Mouse (Mus musculus): ENCODE measurements around the gene Primpol. TPM values are rescaled to one million over a fixed set of nuclear protein-coding genes. Genes with fewer than 3 reads are reported as not detected.

Primpol gene
- polyA plus RNA-seq, 1 experiment = 3.2 TPM

- Histone ChIP-seq H3K27me3 (ENCODE audit: control insufficient read depth, insufficient read depth, low read length) (no peaks in the 10 kb centered on the region), H3K4me1 (replicated peaks; ENCODE audit: control insufficient read depth, insufficient read depth, low read length) (no peaks in the 10 kb centered on the region), H3K4me3 (ENCODE audit: control insufficient read depth, insufficient read depth, low read length) (no peak overlapping the region), H3K36me3 (ENCODE audit: control insufficient read depth, insufficient read depth, low read length) (no peaks in the 10 kb centered on the region), H3K27ac (ENCODE audit: control insufficient read depth, insufficient read depth, low read length) (no peak overlapping the region)
- no peak for DNase-seq
- 95% methylated on average over 7 of the region's 7 CpGs for WGBS
- TF ChIP-seq POLR2A (IDR thresholded peaks at IDR 0.05; ENCODE audit: control insufficient read depth, extremely low read depth, insufficient read depth, low read length, poor library complexity) (no peak), CTCF (IDR thresholded peaks at IDR 0.05; ENCODE audit: borderline replicate concordance, control insufficient read depth, extremely low read depth, insufficient read depth, low read length, poor library complexity) (no peak)
Observed at GRCm38 (mm10) chr8:46533926-46534325, 83.1 kb downstream of the Primpol start.

- Histone ChIP-seq H3K4me3 (ENCODE audit: control insufficient read depth, insufficient read depth, low read length) (no peak overlapping the region), H3K4me1 (replicated peaks; ENCODE audit: control insufficient read depth, insufficient read depth, low read length) (no peaks in the 10 kb centered on the region), H3K36me3 (ENCODE audit: control insufficient read depth, insufficient read depth, low read length) (no peaks in the 10 kb centered on the region), H3K27ac (ENCODE audit: control insufficient read depth, insufficient read depth, low read length) (no peak overlapping the region), H3K27me3 (ENCODE audit: control insufficient read depth, insufficient read depth, low read length) (no peaks in the 10 kb centered on the region)
- WGBS = 84% methylated on average over 4 of the region's 4 CpGs
- DNase-seq = no peak
- TF ChIP-seq CTCF (IDR thresholded peaks at IDR 0.05; ENCODE audit: borderline replicate concordance, control insufficient read depth, extremely low read depth, insufficient read depth, low read length, poor library complexity) = no peak
- TF ChIP-seq POLR2A (IDR thresholded peaks at IDR 0.05; ENCODE audit: control insufficient read depth, extremely low read depth, insufficient read depth, low read length, poor library complexity) = no peak
Observed at GRCm38 (mm10) chr8:46530541-46530940, 86.5 kb downstream of the Primpol start.

- H3K27ac ChIP-seq (ENCODE audit: control insufficient read depth, insufficient read depth, low read length) = no peak overlapping the region
- WGBS = 94% methylated on average over 4 of the region's 4 CpGs
- H3K36me3 ChIP-seq (ENCODE audit: control insufficient read depth, insufficient read depth, low read length) = no peaks in the 10 kb centered on the region
Observed at GRCm38 (mm10) chr8:46529508-46529907, 87.5 kb downstream of the Primpol start.

GRCm38 (mm10) chr8:46526821-46527220, 90.2 kb downstream of the Primpol start:
- TF ChIP-seq POLR2A (IDR thresholded peaks at IDR 0.05; ENCODE audit: control insufficient read depth, extremely low read depth, insufficient read depth, low read length, poor library complexity) = no peak
- TF ChIP-seq CTCF (IDR thresholded peaks at IDR 0.05; ENCODE audit: borderline replicate concordance, control insufficient read depth, extremely low read depth, insufficient read depth, low read length, poor library complexity) = no peak
- no peak overlapping the region for H3K4me3 ChIP-seq (ENCODE audit: control insufficient read depth, insufficient read depth, low read length)
- no peak for DNase-seq
- H3K36me3 ChIP-seq (ENCODE audit: control insufficient read depth, insufficient read depth, low read length) = no peaks in the 10 kb centered on the region
- H3K27ac ChIP-seq (ENCODE audit: control insufficient read depth, insufficient read depth, low read length) = no peak overlapping the region
- H3K4me1 ChIP-seq (replicated peaks; ENCODE audit: control insufficient read depth, insufficient read depth, low read length) = no peaks in the 10 kb centered on the region
- WGBS = 89% methylated on average over 10 of the region's 10 CpGs
- H3K27me3 ChIP-seq (ENCODE audit: control insufficient read depth, insufficient read depth, low read length) = no peaks in the 10 kb centered on the region

More at GRCm38 (mm10) chr8:46529508-46529907, 87.5 kb downstream of the Primpol start:
- Histone ChIP-seq H3K4me3 (ENCODE audit: control insufficient read depth, insufficient read depth, low read length) (no peak overlapping the region), H3K27me3 (ENCODE audit: control insufficient read depth, insufficient read depth, low read length) (no peaks in the 10 kb centered on the region), H3K4me1 (replicated peaks; ENCODE audit: control insufficient read depth, insufficient read depth, low read length) (no peaks in the 10 kb centered on the region)
- TF ChIP-seq POLR2A (IDR thresholded peaks at IDR 0.05; ENCODE audit: control insufficient read depth, extremely low read depth, insufficient read depth, low read length, poor library complexity) (no peak), CTCF (IDR thresholded peaks at IDR 0.05; ENCODE audit: borderline replicate concordance, control insufficient read depth, extremely low read depth, insufficient read depth, low read length, poor library complexity) (no peak)
- DNase-seq = no peak

GRCm38 (mm10) chr8:46526098-46526497, 90.9 kb downstream of the Primpol start:
- WGBS = 94% methylated on average over 8 of the region's 8 CpGs
- H3K4me3 ChIP-seq (ENCODE audit: control insufficient read depth, insufficient read depth, low read length) = no peak overlapping the region
- no peaks in the 10 kb centered on the region for H3K36me3 ChIP-seq (ENCODE audit: control insufficient read depth, insufficient read depth, low read length)
- DNase-seq = no peak
- H3K27ac ChIP-seq (ENCODE audit: control insufficient read depth, insufficient read depth, low read length) = no peak overlapping the region
- TF ChIP-seq POLR2A (IDR thresholded peaks at IDR 0.05; ENCODE audit: control insufficient read depth, extremely low read depth, insufficient read depth, low read length, poor library complexity) (no peak), CTCF (IDR thresholded peaks at IDR 0.05; ENCODE audit: borderline replicate concordance, control insufficient read depth, extremely low read depth, insufficient read depth, low read length, poor library complexity) (no peak)
- no peaks in the 10 kb centered on the region for H3K4me1 ChIP-seq (replicated peaks; ENCODE audit: control insufficient read depth, insufficient read depth, low read length)
- H3K27me3 ChIP-seq (ENCODE audit: control insufficient read depth, insufficient read depth, low read length) = no peaks in the 10 kb centered on the region

Other genes starting within 250 kb of the Primpol start
- 31.2 TPM in 2 replicates for gene Acsl1, start 146.2 kb downstream of the Primpol start, polyA plus RNA-seq (2012; rRNA removed)
- 4.6 and 5.1 TPM in 2 replicates for gene Cenpu, start 65.2 kb downstream of the Primpol start, polyA plus RNA-seq (2012; rRNA removed)
- 13.0 and 14.7 TPM in 2 replicates for gene Casp3, start 79 bp upstream of the Primpol start, polyA plus RNA-seq (2012; rRNA removed)
- 28.3 and 29.8 TPM in 2 replicates for gene Irf2, start 122.5 kb upstream of the Primpol start, polyA plus RNA-seq (2012; rRNA removed)